Mouse (Mus musculus) neural tube, embryonic 15.5 days (tissue): ENCODE measurements around the gene Slc9a2. TPM values are rescaled to one million over a fixed set of nuclear protein-coding genes. Genes with fewer than 3 reads are reported as not detected.

ENCODE experiments used
- ATAC-seq: fragments of 200-750 bp; cut with Nextera tagmentation; 2 replicates; pipeline ENCODE4 v1.8.0; 2017; ENCODE audit warnings: mild to moderate bottlenecking, moderate TSS enrichment, moderate library complexity; ENCODE audit not compliant: low FRiP score
- H3K27ac ChIP-seq: fragments of 300-500 bp; sonication (generic); replicated peaks from 2 replicates; pipeline ENCODE4 v1.5.1; 2015; ENCODE audit warnings: mild to moderate bottlenecking, inconsistent platforms
- H3K27me3 ChIP-seq: fragments of 300-500 bp; sonication (generic); replicated peaks from 2 replicates; pipeline ENCODE4 v1.6.1; 2015; ENCODE audit warnings: inconsistent platforms
- H3K36me3 ChIP-seq: fragments of 300-500 bp; sonication (generic); 2 replicates; pipeline ENCODE4 v1.6.1; 2015; ENCODE audit warnings: inconsistent platforms
- H3K4me1 ChIP-seq: fragments of 300-500 bp; sonication (generic); 2 replicates; pipeline ENCODE4 v1.6.1; 2015; ENCODE audit warnings: inconsistent platforms
- H3K4me2 ChIP-seq: fragments of 300-500 bp; sonication (generic); 2 replicates; pipeline ENCODE4 v1.6.1; 2015; ENCODE audit warnings: inconsistent platforms, mild to moderate bottlenecking, moderate library complexity
- H3K4me3 ChIP-seq: fragments of 300-500 bp; sonication (generic); replicated peaks from 2 replicates; pipeline ENCODE4 v1.5.1; 2015; ENCODE audit warnings: mild to moderate bottlenecking, inconsistent platforms
- H3K9ac ChIP-seq: fragments of 300-500 bp; sonication (generic); replicated peaks from 2 replicates; pipeline ENCODE4 v1.6.1; 2015; ENCODE audit warnings: mild to moderate bottlenecking, inconsistent platforms
- H3K9me3 ChIP-seq: fragments of 300-500 bp; sonication (generic); replicated peaks from 2 replicates; pipeline ENCODE4 v1.6.1; 2016; ENCODE audit warnings: inconsistent platforms
- WGBS: fragments of 180-500 bp; shearing (Covaris S2); methylation state at CpG from one replicate; pipeline ENCODE4 v1.1.7; 2015; ENCODE audit warnings: mixed read lengths; 5-methylcytosine and 5-hydroxymethylcytosine counted together
- polyA plus RNA-seq: library from polyadenylated mRNA; unstranded; fragments of >200 nt; fragmentation: Nextera tagmentation; extraction: Ambion mirVana; gene quantifications from 2 replicates; pipeline ENCODE4 v1.2.1, GENCODE M21; 2015

The Slc9a2 gene
- polyA plus RNA-seq = 0.26 and 0.68 TPM in 2 replicates

GRCm38 (mm10) chr1:40680067-40680867 lies at the start of gene Slc9a2:
Gene Slc9a2 (plus strand): TSS chr1:40680574.
- no peak within 1 kb of the TSS for H3K27ac ChIP-seq
- ATAC-seq = no peak
- no peaks in the 10 kb centered on the region for H3K36me3 ChIP-seq
- WGBS = 3% methylated on average over 25 of the region's 25 CpGs
- H3K27me3 ChIP-seq = peaks cover 56% of the 10 kb centered on the region
- H3K9ac ChIP-seq = peak within 1 kb of the TSS; percentile 47
- H3K4me3 ChIP-seq = peak within 1 kb of the TSS; percentile 58
- H3K4me2 ChIP-seq = peak within 1 kb of the TSS; percentile 99
- H3K9me3 ChIP-seq = no peaks in the 10 kb centered on the region
- H3K4me1 ChIP-seq = peaks cover 22% of the 10 kb centered on the region

GRCm38 (mm10) chr1:40632407-40633062 lies 47.8 kb upstream of the Slc9a2 start:
- no peak overlapping the region for H3K4me2 ChIP-seq
- no peak overlapping the region for H3K27ac ChIP-seq
- H3K27me3 ChIP-seq = no peaks in the 10 kb centered on the region
- H3K9me3 ChIP-seq = no peaks in the 10 kb centered on the region
- no peak overlapping the region for H3K9ac ChIP-seq
- ATAC-seq = no peak
- no peak overlapping the region for H3K4me3 ChIP-seq
- H3K36me3 ChIP-seq = no peaks in the 10 kb centered on the region
- WGBS = 73% methylated on average over 2 of the region's 2 CpGs
- no peaks in the 10 kb centered on the region for H3K4me1 ChIP-seq

- H3K27ac ChIP-seq = no peak overlapping the region
- no peak overlapping the region for H3K4me3 ChIP-seq
- H3K9ac ChIP-seq = no peak overlapping the region
- no peaks in the 10 kb centered on the region for H3K27me3 ChIP-seq
- ATAC-seq = no peak
- no peak overlapping the region for H3K4me2 ChIP-seq
- no peaks in the 10 kb centered on the region for H3K4me1 ChIP-seq
- 76% methylated on average over 4 of the region's 4 CpGs for WGBS
- H3K9me3 ChIP-seq = no peaks in the 10 kb centered on the region
- no peaks in the 10 kb centered on the region for H3K36me3 ChIP-seq
These were observed 45.8 kb upstream of the Slc9a2 start for GRCm38 (mm10) chr1:40634608-40635007.

- no peak for ATAC-seq
- no peak overlapping the region for H3K27ac ChIP-seq
- no peaks in the 10 kb centered on the region for H3K4me1 ChIP-seq
- no peaks in the 10 kb centered on the region for H3K9me3 ChIP-seq
- no peaks in the 10 kb centered on the region for H3K27me3 ChIP-seq
- no peak overlapping the region for H3K9ac ChIP-seq
- 68% methylated on average over 2 of the region's 2 CpGs for WGBS
- no peaks in the 10 kb centered on the region for H3K36me3 ChIP-seq
- no peak overlapping the region for H3K4me2 ChIP-seq
- H3K4me3 ChIP-seq = no peak overlapping the region
These were observed 32.1 kb upstream of the Slc9a2 start for GRCm38 (mm10) chr1:40648234-40648633.

- H3K27me3 ChIP-seq = no peaks in the 10 kb centered on the region
- no peaks in the 10 kb centered on the region for H3K9me3 ChIP-seq
- H3K4me1 ChIP-seq = no peaks in the 10 kb centered on the region
- no peaks in the 10 kb centered on the region for H3K36me3 ChIP-seq
- no peak overlapping the region for H3K4me2 ChIP-seq
- H3K4me3 ChIP-seq = no peak overlapping the region
- 81% methylated on average over 6 of the region's 6 CpGs for WGBS
- H3K27ac ChIP-seq = no peak overlapping the region
- H3K9ac ChIP-seq = no peak overlapping the region
- ATAC-seq = no peak
These were observed 29.4 kb upstream of the Slc9a2 start for GRCm38 (mm10) chr1:40650803-40651497.

GRCm38 (mm10) chr1:40657035-40657434 lies 23.3 kb upstream of the Slc9a2 start:
- no peaks in the 10 kb centered on the region for H3K36me3 ChIP-seq
- WGBS = 87% methylated on average over 4 of the region's 4 CpGs
- H3K27me3 ChIP-seq = no peaks in the 10 kb centered on the region
- H3K4me1 ChIP-seq = no peaks in the 10 kb centered on the region
- no peak for ATAC-seq
- no peaks in the 10 kb centered on the region for H3K9me3 ChIP-seq
- H3K27ac ChIP-seq = no peak overlapping the region
- H3K9ac ChIP-seq = no peak overlapping the region
- no peak overlapping the region for H3K4me2 ChIP-seq
- H3K4me3 ChIP-seq = no peak overlapping the region

GRCm38 (mm10) chr1:40657978-40658496 lies 22.3 kb upstream of the Slc9a2 start:
- no peak for ATAC-seq
- H3K9me3 ChIP-seq = no peaks in the 10 kb centered on the region
- no peaks in the 10 kb centered on the region for H3K27me3 ChIP-seq
- H3K27ac ChIP-seq = no peak overlapping the region
- H3K4me2 ChIP-seq = no peak overlapping the region
- H3K4me1 ChIP-seq = no peaks in the 10 kb centered on the region
- H3K4me3 ChIP-seq = no peak overlapping the region
- no peak overlapping the region for H3K9ac ChIP-seq
- H3K36me3 ChIP-seq = no peaks in the 10 kb centered on the region
- 54% methylated on average over 8 of the region's 8 CpGs for WGBS

- H3K4me1 ChIP-seq = no peaks in the 10 kb centered on the region
- H3K27ac ChIP-seq = no peak overlapping the region
- H3K27me3 ChIP-seq = no peaks in the 10 kb centered on the region
- H3K9ac ChIP-seq = no peak overlapping the region
- H3K4me3 ChIP-seq = no peak overlapping the region
- ATAC-seq = no peak
- H3K4me2 ChIP-seq = no peak overlapping the region
- 70% methylated on average over 12 of the region's 12 CpGs for WGBS
- H3K9me3 ChIP-seq = no peaks in the 10 kb centered on the region
- H3K36me3 ChIP-seq = no peaks in the 10 kb centered on the region
These were observed 21.4 kb upstream of the Slc9a2 start for GRCm38 (mm10) chr1:40659017-40659416.

- 75% methylated on average over 9 of the region's 9 CpGs for WGBS
These were observed 20.9 kb upstream of the Slc9a2 start for GRCm38 (mm10) chr1:40659496-40659895.

GRCm38 (mm10) chr1:40660838-40661237 lies 19.5 kb upstream of the Slc9a2 start:
- Histone ChIP-seq H3K9me3 (no peaks in the 10 kb centered on the region), H3K9ac (no peak overlapping the region), H3K4me3 (no peak overlapping the region), H3K4me2 (no peak overlapping the region), H3K27me3 (no peaks in the 10 kb centered on the region), H3K36me3 (no peaks in the 10 kb centered on the region), H3K4me1 (no peaks in the 10 kb centered on the region), H3K27ac (no peak overlapping the region)
- WGBS = 86% methylated on average over 6 of the region's 6 CpGs
- ATAC-seq = no peak

More at GRCm38 (mm10) chr1:40659496-40659895, 20.9 kb upstream of the Slc9a2 start:
- Histone ChIP-seq H3K27ac (no peak overlapping the region), H3K27me3 (no peaks in the 10 kb centered on the region), H3K9me3 (no peaks in the 10 kb centered on the region), H3K9ac (no peak overlapping the region), H3K4me1 (no peaks in the 10 kb centered on the region), H3K36me3 (no peaks in the 10 kb centered on the region), H3K4me3 (no peak overlapping the region), H3K4me2 (no peak overlapping the region)
- ATAC-seq = no peak

- H3K4me1 ChIP-seq = no peaks in the 10 kb centered on the region
- H3K27ac ChIP-seq = no peak overlapping the region
- no peak overlapping the region for H3K4me3 ChIP-seq
- H3K27me3 ChIP-seq = no peaks in the 10 kb centered on the region
- 53% methylated on average over 12 of the region's 12 CpGs for WGBS
- H3K36me3 ChIP-seq = no peaks in the 10 kb centered on the region
- no peak overlapping the region for H3K9ac ChIP-seq
- ATAC-seq = no peak
- H3K9me3 ChIP-seq = no peaks in the 10 kb centered on the region
- no peak overlapping the region for H3K4me2 ChIP-seq
These were observed 14.7 kb upstream of the Slc9a2 start for GRCm38 (mm10) chr1:40665401-40666370.
